Mouse (Mus musculus) hindbrain, embryonic 10.5 days (tissue): Measurements from ENCODE around the gene Atp6v1a. TPM values are rescaled to one million over a fixed set of nuclear protein-coding genes. Genes with fewer than 3 reads are reported as not detected.

Experiments used
- DNase-seq: peaks from one replicate; pipeline ENCODE4 v3.0.0-alpha.2; 2017; ENCODE audit warnings: low spot score
- H3K27ac ChIP-seq: fragments of 300-500 bp; sonication (generic); 2 replicates; pipeline ENCODE4 v1.5.1; 2016; ENCODE audit warnings: mild to moderate bottlenecking, moderate library complexity
- H3K27me3 ChIP-seq: fragments of 300-500 bp; sonication (generic); 2 replicates; pipeline ENCODE4 v1.6.1; 2016; ENCODE audit warnings: mild to moderate bottlenecking; ENCODE audit not compliant: poor library complexity, insufficient read depth, severe bottlenecking
- H3K36me3 ChIP-seq: fragments of 300-500 bp; sonication (generic); 2 replicates; pipeline ENCODE4 v1.6.1; 2016; ENCODE audit warnings: mild to moderate bottlenecking, moderate library complexity
- H3K4me1 ChIP-seq: fragments of 300-500 bp; sonication (generic); replicated peaks from 2 replicates; pipeline ENCODE4 v1.6.1; 2016; ENCODE audit warnings: mild to moderate bottlenecking
- H3K4me3 ChIP-seq: fragments of 300-500 bp; sonication (generic); 2 replicates; pipeline ENCODE4 v1.5.1; 2016; ENCODE audit warnings: mild to moderate bottlenecking, moderate library complexity
- H3K9me3 ChIP-seq: fragments of 300-500 bp; sonication (generic); 2 replicates; pipeline ENCODE4 v1.6.1; 2016; ENCODE audit warnings: mild to moderate bottlenecking, moderate library complexity
- WGBS: fragments of 180-500 bp; shearing (Covaris S2); methylation state at CpG from one replicate; pipeline ENCODE4 v1.1.7; 2016; 5-methylcytosine and 5-hydroxymethylcytosine counted together
- polyA plus RNA-seq: library from polyadenylated mRNA; unstranded; fragments of >200 nt; fragmentation: Nextera tagmentation; extraction: Ambion mirVana; gene quantifications from 2 replicates; pipeline ENCODE4 v1.2.1, GENCODE M21; 2016

The Atp6v1a gene
- polyA plus RNA-seq = 43.3 and 47.6 TPM in 2 replicates

GRCm38 (mm10) chr16:44139536-44140185, at the start of gene Atp6v1a, which contains the start of gene Naa50:
Atp6v1a (minus strand) TSS chr16:44139705.
Naa50 (plus strand) TSS chr16:44139830.
- no peaks in the 10 kb centered on the region for H3K27me3 ChIP-seq
- no peaks in the 10 kb centered on the region for H3K9me3 ChIP-seq
- DNase-seq = peak; percentile 92
- H3K27ac ChIP-seq = peak within 1 kb of the TSS; percentile 97
- peak within 1 kb of the TSS; percentile 96 for H3K4me3 ChIP-seq
- WGBS = under 1% methylated on average over 71 of the region's 71 CpGs
- H3K4me1 ChIP-seq = peaks cover 25% of the 10 kb centered on the region
- H3K36me3 ChIP-seq = 0 out of 2 replicates have a peak, but pooled peaks cover under 1% of the 10 kb centered on the region

- Histone ChIP-seq H3K36me3 (peaks cover 14% of the 10 kb centered on the region), H3K27me3 (no peaks in the 10 kb centered on the region), H3K4me3 (no peak overlapping the region), H3K27ac (no peak overlapping the region), H3K9me3 (peaks cover 3% of the 10 kb centered on the region; the same call in 1 of the 2 replicates), H3K4me1 (no peaks in the 10 kb centered on the region)
- 91% methylated on average over 3 of the region's 3 CpGs for WGBS
- DNase-seq = no peak
Observed at GRCm38 (mm10) chr16:44188766-44189165, 49.3 kb upstream of the Atp6v1a start.

GRCm38 (mm10) chr16:44187172-44187571, 47.7 kb upstream of the Atp6v1a start:
- Histone ChIP-seq H3K4me1 (no peaks in the 10 kb centered on the region), H3K27ac (no peak overlapping the region), H3K36me3 (peaks cover 14% of the 10 kb centered on the region), H3K27me3 (no peaks in the 10 kb centered on the region), H3K4me3 (no peak overlapping the region), H3K9me3 (peaks cover 3% of the 10 kb centered on the region; the same call in 1 of the 2 replicates)
- 95% methylated on average over 4 of the region's 4 CpGs for WGBS
- DNase-seq = no peak

GRCm38 (mm10) chr16:44184769-44185168, 45.3 kb upstream of the Atp6v1a start:
- Histone ChIP-seq H3K27me3 (no peaks in the 10 kb centered on the region), H3K9me3 (peaks cover 3% of the 10 kb centered on the region; the same call in 1 of the 2 replicates), H3K27ac (no peak overlapping the region), H3K36me3 (peaks cover 27% of the 10 kb centered on the region), H3K4me3 (no peak overlapping the region), H3K4me1 (no peaks in the 10 kb centered on the region)
- DNase-seq = no peak
- WGBS = 76% methylated on average over 3 of the region's 3 CpGs

- 94% methylated on average over 1 of the region's 1 CpGs for whole genome bisulfite sequencing
- no peak overlapping the region for H3K27ac ChIP-seq
- H3K4me1 ChIP-seq = no peaks in the 10 kb centered on the region
- H3K36me3 ChIP-seq = peaks cover 27% of the 10 kb centered on the region
- no peaks in the 10 kb centered on the region for H3K27me3 ChIP-seq
- no peaks in the 10 kb centered on the region for H3K9me3 ChIP-seq
- no peak for DNase-seq
- H3K4me3 ChIP-seq = no peak overlapping the region
Observed at GRCm38 (mm10) chr16:44182597-44182996, 43.1 kb upstream of the Atp6v1a start.

- 76% methylated on average over 1 of the region's 1 CpGs for WGBS
- Histone ChIP-seq H3K4me1 (peaks cover 17% of the 10 kb centered on the region), H3K9me3 (no peaks in the 10 kb centered on the region), H3K36me3 (peaks cover 26% of the 10 kb centered on the region), H3K4me3 (no peak overlapping the region), H3K27me3 (no peaks in the 10 kb centered on the region), H3K27ac (no peak overlapping the region)
- no peak for DNase-seq
Observed at GRCm38 (mm10) chr16:44178555-44178954, 39.0 kb upstream of the Atp6v1a start.

- H3K27ac ChIP-seq = no peak overlapping the region
- H3K4me3 ChIP-seq = no peak overlapping the region
Observed at GRCm38 (mm10) chr16:44176511-44176910, 37.0 kb upstream of the Atp6v1a start.

GRCm38 (mm10) chr16:44175001-44175400, 35.5 kb upstream of the Atp6v1a start:
- peaks cover 13% of the 10 kb centered on the region; the same call in 1 of the 2 replicates for H3K36me3 ChIP-seq
- H3K4me3 ChIP-seq = no peak overlapping the region
- peaks cover 22% of the 10 kb centered on the region for H3K4me1 ChIP-seq
- WGBS = 85% methylated on average over 1 of the region's 1 CpGs
- no peak for DNase-seq
- H3K27ac ChIP-seq = no peak overlapping the region
- H3K9me3 ChIP-seq = no peaks in the 10 kb centered on the region
- no peaks in the 10 kb centered on the region for H3K27me3 ChIP-seq

More at GRCm38 (mm10) chr16:44176511-44176910, 37.0 kb upstream of the Atp6v1a start:
- WGBS = 98% methylated on average over 2 of the region's 2 CpGs
- Histone ChIP-seq H3K4me1 (peaks cover 22% of the 10 kb centered on the region), H3K9me3 (no peaks in the 10 kb centered on the region), H3K27me3 (no peaks in the 10 kb centered on the region), H3K36me3 (peaks cover 20% of the 10 kb centered on the region)
- DNase-seq = no peak

- H3K27ac ChIP-seq = peak overlapping the region; percentile 97
Observed at GRCm38 (mm10) chr16:44173966-44174530, 34.5 kb upstream of the Atp6v1a start.

GRCm38 (mm10) chr16:44173155-44173941, 33.8 kb upstream of the Atp6v1a start, which contains the start of gene Usf3:
Usf3 (plus strand) TSS chr16:44173246.
- DNase-seq = no peak
- under 1% methylated on average over 58 of the region's 77 CpGs for WGBS
- peaks cover 22% of the 10 kb centered on the region for H3K4me1 ChIP-seq
- H3K27ac ChIP-seq = peak within 1 kb of the TSS; percentile 97
- peak within 1 kb of the TSS; percentile 86 for H3K4me3 ChIP-seq
- H3K36me3 ChIP-seq = peaks cover 2% of the 10 kb centered on the region; the same call in 1 of the 2 replicates
- no peaks in the 10 kb centered on the region for H3K27me3 ChIP-seq
- no peaks in the 10 kb centered on the region for H3K9me3 ChIP-seq

More at GRCm38 (mm10) chr16:44173966-44174530, 34.5 kb upstream of the Atp6v1a start:
- H3K36me3 ChIP-seq = peaks cover 9% of the 10 kb centered on the region; the same call in 1 of the 2 replicates
- H3K27me3 ChIP-seq = no peaks in the 10 kb centered on the region
- no peak for DNase-seq
- no peaks in the 10 kb centered on the region for H3K9me3 ChIP-seq
- peaks cover 22% of the 10 kb centered on the region for H3K4me1 ChIP-seq
- peak overlapping the region; percentile 86 for H3K4me3 ChIP-seq
- 32% methylated on average over 7 of the region's 7 CpGs for WGBS

- H3K4me1 ChIP-seq = peaks cover 22% of the 10 kb centered on the region
- WGBS = 2% methylated on average over 26 of the region's 26 CpGs
- no peaks in the 10 kb centered on the region for H3K27me3 ChIP-seq
- no peaks in the 10 kb centered on the region for H3K36me3 ChIP-seq
- peak overlapping the region; percentile 97 for H3K27ac ChIP-seq
- peak overlapping the region; percentile 86 for H3K4me3 ChIP-seq
- peak; percentile 99 for DNase-seq
- H3K9me3 ChIP-seq = no peaks in the 10 kb centered on the region
Observed at GRCm38 (mm10) chr16:44172297-44173154, 33.0 kb upstream of the Atp6v1a start.

GRCm38 (mm10) chr16:44168990-44169389, 29.5 kb upstream of the Atp6v1a start:
- H3K4me3 ChIP-seq = no peak overlapping the region
- no peak overlapping the region for H3K27ac ChIP-seq
- 92% methylated on average over 4 of the region's 4 CpGs for WGBS
- H3K4me1 ChIP-seq = peaks cover 9% of the 10 kb centered on the region
- no peaks in the 10 kb centered on the region for H3K27me3 ChIP-seq
- no peak for DNase-seq
- H3K36me3 ChIP-seq = no peaks in the 10 kb centered on the region
- H3K9me3 ChIP-seq = no peaks in the 10 kb centered on the region
